15 mouse cellular contexts compared by ENCODE assay signal in the genomic region with DNA sequence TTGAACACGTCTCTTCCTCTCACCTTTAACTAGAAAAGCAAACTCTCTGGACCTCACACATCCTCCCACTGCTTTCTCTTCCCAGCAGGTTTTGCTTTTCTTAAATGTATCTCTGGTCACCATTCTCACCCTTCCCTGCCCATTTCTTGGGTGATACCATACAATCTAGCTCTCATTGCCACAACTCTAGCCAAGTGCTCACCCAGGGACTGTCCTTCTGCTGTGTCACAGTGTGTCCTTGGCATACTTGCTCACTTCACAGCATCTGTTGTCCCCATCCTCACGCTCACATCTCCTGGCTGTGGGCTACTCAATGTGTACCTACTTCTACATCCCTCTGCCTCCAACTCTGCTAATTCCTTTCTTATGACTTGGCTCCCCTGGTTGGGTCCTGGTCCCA. TPM values are rescaled to one million over a fixed set of nuclear protein-coding genes. Genes with fewer than 3 reads are reported as not detected.
"Had no signal": no experiment of that assay in that cellular context is flagged by ENCODE, and none has a peak within 500 bp of the region (broad histone marks: within the 10 kb centered on the region; RNA-seq: fewer than 3 reads in every experiment).

No protein-coding gene starts in this region.

- H3K36me3 ChIP-seq: lung, embryonic 15.5 days; midbrain, embryonic 13.5 days; midbrain, embryonic 15.5 days; neural tube, embryonic 12.5 days; stomach, embryonic 15.5 days had no signal

- H3K9me3 ChIP-seq: lung, embryonic 15.5 days; midbrain, embryonic 13.5 days; midbrain, embryonic 15.5 days; neural tube, embryonic 12.5 days; stomach, embryonic 15.5 days had no signal

- H3K4me1 ChIP-seq: midbrain, embryonic 13.5 days; midbrain, embryonic 15.5 days; neural tube, embryonic 12.5 days; stomach, embryonic 15.5 days had no signal

- H3K9ac ChIP-seq: lung, embryonic 15.5 days; midbrain, embryonic 13.5 days; midbrain, embryonic 15.5 days; neural tube, embryonic 12.5 days; stomach, embryonic 15.5 days had no signal

- H3K27me3 ChIP-seq: lung, embryonic 15.5 days; midbrain, embryonic 13.5 days; midbrain, embryonic 15.5 days; neural tube, embryonic 12.5 days; stomach, embryonic 15.5 days had no signal

- H3K4me3 ChIP-seq: lung, embryonic 15.5 days; midbrain, embryonic 13.5 days; midbrain, embryonic 15.5 days; neural tube, embryonic 12.5 days; stomach, embryonic 15.5 days had no signal

- H3K27ac ChIP-seq: lung, embryonic 15.5 days; macrophage; midbrain, embryonic 13.5 days; midbrain, embryonic 15.5 days; neural tube, embryonic 12.5 days; stomach, embryonic 15.5 days; stomach, postnatal 0 days had no signal

- DNase-seq: lung, adult 2 months; lung, postnatal 14 days; lung, postnatal 36 days; right cerebral cortex, postnatal 14 days; thymus, adult 2 months; thymus, postnatal 25 days; thymus, postnatal 4 days had no signal

RNA-seq across cellular contexts. Expression of a gene that starts 37.2 kb away (rescaled TPM):
- total RNA-seq: megakaryocyte progenitor cell, adult 5-6 weeks had no signal
- polyA plus RNA-seq: macrophage had no signal
